Mouse (Mus musculus): ENCODE results near the gene Glo1.

Glo1 gene

DNA sequence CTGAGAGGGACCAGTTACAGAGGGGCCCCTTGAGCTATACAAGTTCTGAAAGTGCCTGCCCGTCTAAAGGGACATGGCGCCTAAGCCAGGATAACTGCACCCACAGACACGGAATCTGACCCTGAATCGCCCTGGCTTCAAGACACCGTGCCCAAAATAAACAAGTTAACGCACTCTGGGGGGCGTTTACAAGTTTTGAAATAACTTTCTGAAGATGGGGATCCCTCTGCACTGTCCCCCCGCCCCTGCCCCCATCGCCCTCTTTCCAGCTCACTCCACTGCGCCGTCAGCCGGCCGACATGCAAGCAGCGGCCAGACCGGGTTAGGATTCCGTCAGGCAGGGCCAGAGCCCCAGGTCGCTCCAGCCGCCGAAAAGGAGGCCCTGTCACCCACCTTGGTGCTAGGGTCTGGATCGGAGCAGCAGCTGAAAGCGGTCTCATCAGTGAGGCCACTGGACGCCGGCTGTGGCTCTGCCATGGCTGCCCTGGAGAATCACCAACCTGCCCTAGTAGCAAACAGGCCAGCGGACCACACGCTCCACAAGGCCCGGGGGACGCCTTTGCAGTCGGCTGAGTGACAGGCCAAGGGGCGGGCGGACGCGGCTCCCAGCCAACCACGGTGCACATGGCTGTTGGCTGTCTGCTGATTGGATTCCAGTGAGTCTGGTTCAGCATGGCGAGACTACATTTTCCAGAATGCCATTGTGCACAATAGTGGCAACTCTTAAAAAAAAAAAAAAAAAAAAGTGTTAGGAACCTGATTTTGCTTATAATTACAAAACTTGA, 14.4 kb downstream of the Glo1 start:
- DNase-seq (ENCODE audit: low spot score): peak; percentile 99

DNA sequence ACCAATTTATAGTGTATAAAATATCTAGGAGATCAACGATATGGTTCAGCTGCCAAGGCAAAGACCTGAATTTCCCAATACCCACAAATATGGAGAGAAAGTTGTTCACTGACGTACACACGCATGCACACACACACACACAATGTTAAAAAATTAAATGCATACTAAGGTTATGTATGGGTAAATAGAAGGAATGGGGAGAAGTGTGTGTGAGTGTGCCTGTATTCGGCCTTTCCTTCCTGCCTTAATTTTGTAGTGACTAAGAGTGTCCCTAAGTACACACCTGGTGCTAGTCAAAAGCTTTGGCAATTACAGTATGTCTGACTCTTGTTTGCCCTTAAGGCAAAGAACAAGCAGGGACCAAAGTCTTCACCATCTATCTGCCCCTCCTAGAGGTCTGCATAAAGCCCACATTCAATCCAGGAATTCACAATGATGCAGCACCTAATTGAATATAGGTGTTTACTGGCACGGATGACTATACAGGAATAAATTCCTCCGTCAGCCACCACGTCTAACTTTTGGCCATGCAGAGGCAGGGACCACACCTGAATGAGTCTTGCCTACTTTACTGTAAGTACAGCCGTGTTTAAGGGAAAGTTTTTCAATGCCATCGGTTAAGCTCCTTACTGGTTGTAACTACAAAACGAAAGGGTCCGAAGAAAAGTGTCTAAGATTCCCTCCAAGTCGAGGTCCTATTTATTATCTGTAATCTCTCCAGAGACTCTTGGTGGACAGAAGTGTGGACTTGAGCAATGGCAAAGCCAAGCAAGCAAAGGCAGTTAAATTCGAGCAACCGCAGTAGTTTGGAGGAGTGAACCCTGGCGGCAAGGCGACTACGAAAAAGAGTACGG, 15.2 kb downstream of the Glo1 start:
- DNase-seq (ENCODE audit: low spot score): peak; percentile 74

DNA sequence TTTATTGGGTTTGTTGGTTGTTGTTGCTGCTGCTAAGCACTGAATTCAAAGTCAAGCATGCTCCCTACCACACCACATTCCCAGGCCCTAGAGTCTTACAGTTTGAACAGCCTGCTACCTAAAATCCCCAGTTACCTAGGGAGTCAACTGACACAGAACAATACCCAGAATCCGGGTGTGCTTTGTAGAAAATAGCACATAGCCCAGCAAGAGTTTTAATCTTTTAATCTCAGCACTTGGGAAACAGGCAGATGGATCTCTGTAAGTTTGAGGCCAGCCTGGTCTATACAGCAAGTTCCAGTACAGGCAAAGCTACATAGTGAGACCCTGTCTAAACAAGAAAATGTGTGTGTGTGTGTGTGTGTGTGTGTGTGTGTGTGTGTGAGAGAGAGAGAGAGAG, 15.9 kb downstream of the Glo1 start:
- DNase-seq (ENCODE audit: low spot score): no peak

DNA sequence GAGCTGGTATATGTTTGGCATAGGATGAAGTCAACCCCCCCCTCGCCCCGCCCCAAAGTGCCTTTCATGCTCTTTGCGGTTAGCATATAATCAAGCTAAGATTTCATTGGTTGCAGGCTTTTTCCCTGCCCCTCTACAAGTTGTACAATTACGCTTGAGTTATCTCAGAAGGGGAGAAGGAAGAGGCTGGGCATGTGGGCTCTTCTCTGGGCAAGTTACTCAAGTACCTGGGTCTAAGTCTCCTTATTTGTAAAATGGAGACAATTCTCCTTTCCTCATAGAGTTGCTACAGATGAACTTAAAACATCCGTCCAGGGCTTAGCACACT, 16.7 kb downstream of the Glo1 start:
- no peak for DNase-seq (ENCODE audit: low spot score)

DNA sequence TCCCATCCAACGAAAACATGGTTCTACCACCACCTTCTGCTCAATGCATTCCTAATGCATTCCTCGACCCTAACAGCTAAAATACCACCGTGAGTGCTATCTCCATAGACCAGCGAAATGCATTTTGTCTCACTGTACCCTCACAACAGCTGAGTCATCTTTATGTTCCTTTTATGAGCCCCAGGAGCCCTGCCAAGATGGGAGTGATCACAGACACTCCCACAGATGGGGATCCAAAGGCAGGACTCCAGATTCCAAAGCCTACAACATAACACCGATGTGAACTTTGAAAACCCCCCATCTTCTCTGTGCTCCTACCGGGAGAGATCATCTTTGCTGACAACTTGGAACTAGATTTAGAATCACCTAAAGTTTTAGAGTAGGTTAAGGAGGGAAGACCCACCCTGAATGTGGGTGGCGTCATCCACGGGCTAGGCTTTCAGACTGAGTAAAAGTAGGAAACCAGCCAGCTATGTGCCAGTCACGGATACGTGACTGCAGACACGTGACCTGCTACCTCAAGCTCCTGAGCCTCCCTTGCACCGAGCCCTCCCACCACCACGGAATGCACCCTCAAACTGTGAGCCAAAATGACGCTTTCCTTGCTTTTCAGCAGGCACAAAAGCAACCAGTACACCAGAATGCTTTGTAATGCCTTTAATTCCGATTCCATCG, 17.2 kb downstream of the Glo1 start:
- DNase-seq (ENCODE audit: low spot score): peak; percentile 73

DNA sequence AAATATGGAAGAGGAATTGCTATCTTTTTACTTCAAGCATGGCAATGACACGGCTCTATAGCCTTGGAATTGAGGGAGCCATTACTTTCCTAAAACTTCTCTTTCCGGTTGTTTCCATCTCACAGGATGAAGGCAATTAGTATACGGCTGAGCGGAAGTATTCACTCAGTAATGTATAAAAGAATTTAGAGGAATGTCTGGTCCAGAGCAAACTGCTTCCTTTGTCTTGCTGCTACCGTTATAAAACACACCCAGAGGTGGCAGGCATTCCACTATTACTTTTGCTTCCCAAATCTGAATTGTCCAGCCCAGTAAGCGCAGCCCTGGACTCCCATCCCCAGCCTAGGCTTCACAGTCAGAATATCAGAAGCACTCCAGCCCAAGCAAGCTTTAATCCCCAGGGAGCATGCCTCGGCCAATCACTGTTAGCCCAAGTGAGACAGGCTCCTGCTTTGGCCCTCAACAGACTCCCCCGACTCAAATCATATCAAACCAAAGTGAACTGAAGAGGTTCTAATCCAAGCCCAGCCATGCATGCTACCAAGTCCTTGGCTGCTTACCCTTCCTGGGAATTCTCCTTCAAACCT, 18.7 kb downstream of the Glo1 start:
- no peak for DNase-seq (ENCODE audit: low spot score)

DNA sequence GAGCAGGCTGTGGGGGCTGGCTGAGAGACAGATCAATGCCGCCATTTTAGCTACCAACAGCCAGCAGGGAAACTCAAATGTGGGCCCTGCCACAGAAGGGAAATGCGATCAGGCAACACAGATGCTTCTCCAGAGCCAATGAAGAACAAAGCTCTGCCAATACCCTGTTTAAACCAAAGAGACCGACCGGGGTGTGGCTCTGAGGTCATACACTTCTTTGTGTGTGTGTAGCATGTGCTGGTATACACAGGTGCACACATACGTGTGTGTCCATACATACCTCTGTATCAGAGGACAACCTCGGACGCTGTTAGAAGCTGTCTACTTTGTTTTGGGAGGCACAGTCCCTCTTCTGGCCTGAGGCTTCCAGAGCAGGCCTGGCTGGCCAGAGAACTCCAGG, 19.3 kb downstream of the Glo1 start:
- no peak for DNase-seq (ENCODE audit: low spot score)

DNA sequence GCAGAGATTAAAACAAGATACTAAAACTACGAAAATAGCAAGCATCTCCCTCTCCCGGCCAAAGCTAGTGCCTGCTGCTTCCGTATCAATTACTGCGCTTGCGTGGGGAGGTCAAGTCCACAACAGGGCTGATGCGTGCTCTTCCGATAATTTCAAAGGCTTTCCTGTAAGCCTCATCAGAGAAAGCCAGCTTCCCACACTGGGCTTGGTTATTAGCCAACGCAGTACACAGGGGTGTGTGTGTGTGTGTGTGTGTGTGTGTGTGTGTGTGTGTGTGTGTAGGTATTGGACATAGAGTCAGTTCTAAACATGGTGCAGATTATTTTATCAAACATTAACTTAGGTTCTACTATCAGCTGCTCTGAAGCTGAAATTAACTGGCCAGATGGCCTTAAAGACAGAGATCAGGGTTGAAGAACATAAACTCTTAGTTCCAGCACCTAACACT, 20.0 kb downstream of the Glo1 start:
- DNase-seq (ENCODE audit: low spot score): no peak

DNA sequence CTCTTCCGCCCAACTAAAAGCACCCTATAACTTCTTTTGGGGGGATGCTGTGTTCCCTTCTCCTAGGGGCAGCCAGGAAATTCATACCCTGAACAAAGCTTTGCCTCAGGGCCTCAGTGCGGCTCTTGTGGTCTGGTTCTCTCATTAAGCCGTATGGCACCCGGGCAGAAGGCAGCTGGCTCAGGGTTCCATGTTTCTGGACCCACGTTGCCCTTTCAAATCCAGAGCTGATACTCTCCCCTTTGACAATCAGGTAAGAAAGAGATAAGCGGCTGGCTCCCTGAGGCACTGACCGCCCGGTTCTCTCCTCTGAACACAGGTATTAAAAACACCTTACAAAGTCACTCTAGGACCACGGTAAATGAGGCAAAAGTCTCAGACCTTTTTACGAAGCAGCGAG, 20.5 kb downstream of the Glo1 start:
- DNase-seq (ENCODE audit: low spot score): no peak

DNA sequence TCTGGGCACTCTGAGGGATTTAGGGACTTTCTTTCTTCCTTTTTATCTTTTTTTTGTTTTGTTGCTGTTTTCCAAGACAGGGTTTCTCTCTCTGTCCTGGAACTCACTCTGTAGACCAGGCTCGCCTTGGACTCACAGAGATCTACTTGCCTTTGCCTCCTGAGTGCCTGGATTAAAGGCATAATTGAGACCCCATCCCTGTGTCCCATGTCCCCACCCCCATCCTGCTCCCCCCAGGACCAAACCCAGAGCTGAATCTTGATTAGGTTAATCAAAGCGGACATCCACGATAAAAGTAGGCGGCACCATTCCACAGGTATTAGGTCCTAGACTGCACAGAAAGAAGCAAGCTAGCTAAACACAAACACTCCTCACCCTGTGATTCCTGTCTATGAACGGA, 21.7 kb downstream of the Glo1 start:
- no peak for DNase-seq (ENCODE audit: low spot score)

DNA sequence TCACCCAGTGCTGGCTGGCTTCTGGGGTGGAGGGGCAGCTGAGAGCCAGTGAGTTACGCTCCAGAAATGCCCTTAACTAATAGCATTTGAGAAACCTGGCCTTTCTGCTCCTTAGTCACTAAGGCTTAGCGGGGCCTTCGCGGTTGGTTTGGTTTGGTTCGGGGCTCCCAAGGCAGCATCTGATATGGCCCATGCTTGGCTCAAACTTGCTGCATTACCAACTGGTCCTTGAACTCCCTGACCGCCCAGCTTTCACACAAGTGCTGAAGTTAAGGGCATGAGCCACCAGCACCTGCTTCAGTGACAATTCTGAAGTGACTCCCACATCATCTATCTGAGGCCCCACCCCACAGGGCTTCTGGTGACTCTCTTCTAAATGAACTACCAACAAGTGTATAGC, 22.4 kb downstream of the Glo1 start:
- DNase-seq (ENCODE audit: low spot score): no peak

DNA sequence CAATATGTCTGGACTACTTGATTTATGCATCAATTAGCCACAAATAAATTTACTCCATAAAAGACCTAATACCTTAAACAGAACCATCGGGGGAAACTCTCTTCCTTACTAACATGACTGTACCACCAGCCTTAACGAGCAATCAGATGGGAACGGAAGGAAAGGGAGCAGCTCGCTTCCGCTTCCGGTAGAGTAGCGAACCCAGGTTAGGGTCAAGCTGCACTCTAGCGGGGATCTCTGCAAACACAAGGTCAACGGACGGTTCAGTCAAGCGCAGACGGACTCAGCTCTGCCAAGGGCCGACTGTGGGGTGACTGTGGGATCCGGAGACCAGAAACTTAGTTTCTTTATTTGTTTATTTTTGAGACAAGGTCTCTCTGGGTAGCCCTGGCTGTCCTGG, 24.5 kb downstream of the Glo1 start:
- DNase-seq (ENCODE audit: low spot score): no peak

DNA sequence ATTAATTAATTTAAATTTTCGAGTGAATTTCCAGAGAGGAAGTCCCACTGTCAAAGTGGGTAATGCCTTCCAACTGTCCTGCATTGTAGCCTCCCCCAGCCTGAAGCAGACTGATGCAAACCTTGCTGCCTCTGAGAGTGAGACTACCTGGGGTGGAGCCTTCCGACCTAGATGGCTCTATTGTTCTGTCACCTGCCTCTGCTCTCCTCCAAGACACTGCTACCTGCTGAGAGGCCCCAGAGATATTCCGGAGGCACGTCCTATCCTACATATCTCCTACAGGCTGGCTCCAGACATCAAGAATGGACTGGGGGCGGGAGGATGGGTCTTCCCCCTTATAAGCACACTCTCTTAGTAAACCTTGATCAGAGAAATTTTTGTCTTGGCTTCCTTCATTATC, 28.4 kb downstream of the Glo1 start:
- DNase-seq (ENCODE audit: low spot score): no peak

DNA sequence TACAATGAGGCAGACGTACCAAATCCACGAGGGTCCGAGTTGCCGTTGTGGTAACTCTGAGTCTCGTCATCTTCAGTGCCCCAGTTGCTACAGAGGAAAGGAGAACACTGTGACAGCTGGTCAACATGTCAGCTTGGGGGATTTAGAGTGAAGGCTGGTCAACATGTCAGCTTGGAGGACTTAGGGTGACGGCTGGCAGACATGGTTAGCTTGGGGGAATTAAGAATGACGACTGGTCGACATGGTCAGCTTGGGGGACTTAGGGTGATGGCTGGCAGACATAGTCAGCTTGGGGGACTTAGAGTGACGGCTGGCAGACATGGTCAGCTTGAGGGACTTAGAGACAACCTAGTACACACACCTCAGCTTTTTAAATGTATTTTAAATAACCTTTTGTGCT, 28.9 kb downstream of the Glo1 start:
- no peak for DNase-seq (ENCODE audit: low spot score)

DNA sequence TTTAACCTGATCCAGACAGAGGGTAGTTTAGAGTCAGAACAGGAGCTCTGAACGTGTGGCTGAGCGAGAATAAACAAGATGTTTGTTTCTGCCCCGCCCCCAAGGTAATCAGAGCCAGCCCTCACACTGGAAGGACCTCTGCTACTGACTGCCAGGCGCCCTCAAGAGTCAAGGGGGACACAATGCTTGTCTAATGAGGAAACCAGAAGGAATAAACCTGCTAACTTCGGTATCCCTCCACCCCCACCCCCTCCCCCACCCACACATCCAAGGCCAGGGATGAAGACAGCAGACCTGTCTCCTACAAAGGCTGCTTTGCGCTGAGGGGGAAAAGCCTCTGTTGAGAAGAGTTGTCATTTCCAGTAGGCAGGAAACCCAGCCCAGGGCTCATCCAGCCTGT, 31.8 kb downstream of the Glo1 start:
- DNase-seq (ENCODE audit: low spot score): no peak

DNA sequence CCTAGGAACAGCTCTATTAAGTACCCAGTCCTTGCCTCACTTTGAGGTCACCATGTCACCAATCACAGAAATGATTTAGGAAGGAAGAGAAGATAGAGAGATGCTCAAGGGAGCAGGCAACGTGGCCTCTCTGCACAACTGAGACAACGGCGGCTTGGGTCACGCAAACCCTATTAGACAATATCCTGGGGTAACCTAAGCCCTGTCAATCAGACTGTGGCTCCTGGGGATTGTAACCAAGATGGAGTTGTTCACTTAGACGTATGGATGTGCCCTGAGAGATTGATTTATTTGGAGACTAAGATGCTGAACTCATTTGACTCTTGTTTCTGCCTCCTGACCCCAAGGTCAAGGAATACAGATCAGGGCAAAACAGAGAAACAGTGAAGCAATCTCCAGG, 32.3 kb downstream of the Glo1 start:
- DNase-seq (ENCODE audit: low spot score): no peak

DNA sequence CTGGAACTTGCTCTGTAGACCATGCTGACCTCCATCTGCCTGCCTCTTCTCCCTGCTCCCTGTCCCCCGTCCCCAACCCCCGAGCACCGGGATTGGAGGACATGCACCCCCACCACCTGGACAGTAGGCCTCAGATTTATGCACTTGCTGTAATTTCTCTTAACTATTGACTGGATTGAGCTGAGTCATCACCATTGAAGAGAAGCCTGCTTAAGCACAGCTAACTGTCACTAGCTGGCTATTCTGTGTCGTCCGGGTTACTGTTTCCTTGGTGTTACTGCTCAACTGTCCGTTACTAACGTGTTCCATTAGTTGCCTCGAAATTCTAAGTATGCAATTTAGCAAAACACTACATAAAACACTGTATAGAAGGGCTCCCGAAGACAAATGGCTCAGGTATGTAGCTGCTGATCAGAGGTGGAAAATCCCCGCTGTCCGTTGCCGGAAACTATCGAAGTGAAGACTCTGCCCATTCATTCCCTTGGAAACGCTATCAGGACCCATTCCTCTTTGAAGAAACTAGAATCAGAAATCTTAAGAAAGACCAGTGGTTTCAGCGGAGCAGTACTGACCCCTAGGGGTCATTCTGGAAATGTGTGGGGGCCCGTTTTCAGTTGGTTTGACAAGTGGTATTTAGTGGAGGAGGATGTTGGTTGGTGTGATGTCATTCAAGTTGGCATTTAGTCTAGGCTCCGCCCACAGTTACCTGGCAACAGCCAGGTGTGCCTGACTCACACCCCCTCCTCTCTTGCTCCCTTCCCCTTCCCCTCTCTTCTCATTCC, 36.1 kb downstream of the Glo1 start:
- peak; percentile 46 for DNase-seq (ENCODE audit: low spot score)

DNA sequence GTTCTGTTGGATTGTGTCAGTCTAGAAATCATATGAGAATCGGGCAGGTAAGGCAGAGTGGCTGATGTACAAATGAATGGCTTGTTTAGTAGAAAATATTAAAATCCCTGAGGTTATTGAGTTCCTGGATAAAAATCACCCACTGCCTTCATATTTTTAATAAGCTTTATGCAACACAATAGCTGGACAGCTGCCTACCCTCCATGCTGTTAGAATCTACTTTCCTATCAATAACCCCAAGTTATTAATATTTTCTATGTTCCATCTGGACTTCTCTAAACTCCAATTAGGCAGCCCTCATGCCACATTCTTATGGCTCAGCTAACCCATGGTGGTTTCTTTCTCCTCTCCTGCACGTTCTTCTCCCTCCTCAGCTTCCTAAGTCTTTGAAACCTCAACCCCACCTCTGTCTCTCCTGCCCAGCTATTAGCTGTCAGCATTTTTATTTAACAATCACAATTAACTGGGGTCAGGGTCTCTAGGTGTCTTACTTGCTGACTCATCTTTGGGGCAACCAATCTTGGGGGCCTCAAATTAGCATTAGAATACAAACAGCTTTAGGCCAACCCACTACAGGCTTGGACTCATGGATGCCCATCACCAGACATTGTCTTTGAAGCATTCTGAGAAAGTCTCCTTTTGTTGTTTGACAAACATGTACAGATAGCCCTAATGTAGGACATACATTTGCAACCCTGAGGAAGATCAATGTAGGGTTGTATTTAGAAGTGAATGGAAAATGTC, 43.2 kb downstream of the Glo1 start:
- DNase-seq (ENCODE audit: low spot score): no peak

DNA sequence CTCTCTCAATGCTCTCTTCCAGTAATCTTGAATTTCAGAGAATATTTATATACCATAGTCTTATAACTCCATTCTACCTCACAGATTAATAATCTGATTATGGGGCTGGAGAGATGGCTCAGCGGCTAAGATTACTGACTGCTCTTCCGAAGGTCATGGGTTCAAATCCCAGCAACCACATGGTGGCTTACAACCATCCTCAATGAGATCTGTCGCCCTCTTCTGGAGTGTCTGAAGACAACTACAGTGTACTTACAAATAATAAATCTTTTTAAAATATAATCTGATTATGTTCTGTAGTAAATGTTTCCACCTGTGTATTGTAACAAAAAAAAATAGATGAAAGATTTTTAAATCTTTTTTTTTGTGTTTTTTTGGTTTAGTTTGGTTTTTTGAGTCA, 44.4 kb downstream of the Glo1 start:
- DNase-seq (ENCODE audit: low spot score): no peak

DNA sequence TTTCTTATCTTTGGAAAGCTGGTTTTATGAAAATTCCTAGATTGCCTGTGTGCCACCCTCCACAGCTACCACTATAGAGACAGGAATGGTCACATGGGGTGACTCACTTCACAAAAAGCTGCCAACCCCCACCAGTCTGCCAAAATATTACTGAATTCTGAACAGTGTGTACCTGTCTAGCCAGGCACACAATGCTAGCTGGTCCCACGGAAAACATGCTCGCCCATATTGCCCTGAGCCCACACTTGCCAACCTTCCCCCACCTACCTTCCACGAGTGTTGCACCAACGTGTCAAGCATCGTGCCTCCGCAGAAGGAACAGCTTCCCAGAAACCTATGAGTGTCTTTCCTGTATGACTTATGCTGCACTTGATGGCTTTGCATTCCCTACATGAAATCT, 45.5 kb downstream of the Glo1 start:
- no peak for DNase-seq (ENCODE audit: low spot score)

DNA sequence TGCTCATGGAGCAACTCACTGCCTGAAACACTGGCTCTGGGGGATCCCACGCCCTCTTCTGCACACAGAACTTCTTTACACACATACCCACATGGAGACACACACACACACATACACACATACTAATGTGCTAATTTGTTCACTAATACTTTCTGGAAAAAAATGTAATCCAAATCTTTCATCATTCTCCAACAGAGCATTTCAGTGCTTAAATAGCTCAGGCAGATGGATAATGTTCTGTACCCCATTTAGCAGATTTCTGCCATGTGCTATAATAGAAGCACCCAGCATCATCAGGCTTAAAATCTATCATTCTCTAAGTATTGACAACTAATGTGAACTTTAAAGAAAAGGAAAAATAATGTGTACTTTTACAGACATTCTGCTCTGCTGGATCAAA, 45.9 kb downstream of the Glo1 start:
- no peak for DNase-seq (ENCODE audit: low spot score)

All from c-Kit-positive CD71-positive TER-119-positive erythroid progenitor cells, embryonic 14.5 days (primary cell).